7 mouse cellular contexts compared by ENCODE assay signal in genomic region chr16:77643871-77644720, GRCm38 (mm10). TPM values are rescaled to one million over a fixed set of nuclear protein-coding genes. Genes with fewer than 3 reads are reported as not detected.
DNase-seq lines count a peak whose midpoint lies in the region; ATAC-seq and TF ChIP-seq lines count a peak whose summit lies in the region.

No protein-coding gene starts in this region.

- no peaks in the 10 kb centered on the region for H3K9me3 ChIP-seq in hindbrain, postnatal 0 days (ENCODE audit: low read length)

- H3K36me3 ChIP-seq in hindbrain, postnatal 0 days (ENCODE audit: insufficient read depth, low read length): no peaks in the 10 kb centered on the region

- peak overlapping the region; percentile 95 for H3K27ac ChIP-seq in hindbrain, postnatal 0 days

- H3K4me1 ChIP-seq in hindbrain, postnatal 0 days (ENCODE audit: insufficient read depth, low read length): peaks cover 10% of the 10 kb centered on the region; the same call in 1 of the 2 replicates

- 1% methylated on average over 31 of the region's 31 CpGs for WGBS in hindbrain, postnatal 0 days

- no peaks in the 10 kb centered on the region for H3K27me3 ChIP-seq in hindbrain, postnatal 0 days (ENCODE audit: insufficient read depth, low read length)

- peak overlapping the region; percentile 74 for H3K9ac ChIP-seq in hindbrain, postnatal 0 days (replicated peaks; ENCODE audit: low read length)

- peak; percentile 58 to 62 for DNase-seq in adrenal gland, adult 18-20 months (ENCODE audit: low spot score in 2 of 2)
- DNase-seq in cerebellum, postnatal 4 days (ENCODE audit: low spot score in 2 of 2): peak; percentile 58 to 77
- DNase-seq in gastrocnemius, adult 8-10 months (ENCODE audit: low spot score in 2 of 2): peak; percentile 11 to 23
- peak; percentile 94 for DNase-seq in hindbrain, postnatal 0 days (ENCODE audit: low spot score)
- DNase-seq in left cerebral cortex, adult 9 months (ENCODE audit: low spot score in 2 of 2): peak; percentile 66 to 87
- peak; percentile 85 for DNase-seq in right cerebral cortex, postnatal 25 days

- H3K4me2 ChIP-seq in hindbrain, postnatal 0 days (ENCODE audit: low read depth, low read length): peak overlapping the region; percentile 64

- no peak; the same call in 1 of the 2 replicates for TF ChIP-seq CTCF in hindbrain, postnatal 0 days (IDR thresholded peaks at IDR 0.05; ENCODE audit: low read depth)

- ATAC-seq in hindbrain, postnatal 0 days: peak; percentile 93
- ATAC-seq in megakaryocyte, adult 5-6 weeks (ENCODE audit: poor library complexity, severe bottlenecking): peak; percentile 75

- peak overlapping the region; percentile 55 for H3K4me3 ChIP-seq in hindbrain, postnatal 0 days (ENCODE audit: low read length)

RNA-seq across cellular contexts. Expression of gene Gm11146, which starts 42.2 kb away (rescaled TPM):
- total RNA-seq in adrenal gland, adult 18-20 months (2021): not detected
- total RNA-seq in gastrocnemius, adult 8-10 months (2022): not detected
- not detected in 2 replicates for total RNA-seq in hindbrain, postnatal 0 days (2014; rRNA removed)
- polyA plus RNA-seq in hindbrain, postnatal 0 days (2015; fragmentation: Nextera tagmentation; extraction: Ambion mirVana): not detected in 2 replicates
- not detected in 2 replicates for total RNA-seq in megakaryocyte, adult 5-6 weeks (2015)
- total RNA-seq in megakaryocyte, adult 5-6 weeks (2017): not detected in 2 replicates

Comparison
In these comparisons a context has a peak if more than half of its experiments do, and no peak if none do; other contexts are left out.
1. Peak in every context shown above with its lines: DNase-seq, ATAC-seq, H3K4me3 ChIP-seq and H3K27ac ChIP-seq.
2. DNase-seq: peak in every context shown above with its lines; median percentile 94 in hindbrain, postnatal 0 days; 85 in right cerebral cortex, postnatal 25 days; 76 in left cerebral cortex, adult 9 months; 68 in cerebellum, postnatal 4 days; 60 in adrenal gland, adult 18-20 months; 17 in gastrocnemius, adult 8-10 months.